Mouse (Mus musculus) layer of hippocampus, postnatal 25 days (tissue): ENCODE measurements at regions not wholly inside any gene's neighbourhood (a gene's known extent, or its start where the extent isn't known, plus 50 kb on each side); places are given as distances from the start of the nearest gene placed in this dataset.

Experiments used
- DNase-seq, 2 experiments: peaks; one replicate each; pipeline ENCODE4 v3.0.0; 2022; ENCODE audit warnings: mixed read lengths in 2 of 2, low spot score in 1 of 2; ENCODE audit errors: extremely low spot score in 1 of 2

GRCm38 (mm10) chr1:137650629-137651028 is 524.9 kb downstream of the Ptprc start:
- no peak for DNase-seq

GRCm38 (mm10) chr1:137650082-137650481 is 525.4 kb downstream of the Ptprc start:
- no peak for DNase-seq

GRCm38 (mm10) chr1:137648832-137649231 is 526.7 kb downstream of the Ptprc start:
- DNase-seq: no peak

GRCm38 (mm10) chr1:137644601-137645040 is 530.9 kb downstream of the Ptprc start:
- no peak for DNase-seq

GRCm38 (mm10) chr1:137643508-137643907 is 532.0 kb downstream of the Ptprc start:
- DNase-seq: no peak

- DNase-seq: no peak
Measured at GRCm38 (mm10) chr1:137640848-137641247, 534.7 kb downstream of the Ptprc start.

- no peak for DNase-seq
Measured at GRCm38 (mm10) chr1:137636947-137637346, 538.6 kb downstream of the Ptprc start.

GRCm38 (mm10) chr1:137636321-137636944 is 539.1 kb downstream of the Ptprc start:
- DNase-seq: no peak

GRCm38 (mm10) chr1:137635781-137636180 is 539.7 kb downstream of the Ptprc start:
- DNase-seq: no peak

GRCm38 (mm10) chr1:137631546-137631945 is 544.0 kb downstream of the Ptprc start:
- DNase-seq: no peak

GRCm38 (mm10) chr1:137620672-137621071 is 554.8 kb downstream of the Ptprc start:
- no peak for DNase-seq

- DNase-seq: peak in 1 of 2 experiments; percentile 18
Measured at GRCm38 (mm10) chr1:137618231-137618630, 557.3 kb downstream of the Ptprc start.

- no peak for DNase-seq
Measured at GRCm38 (mm10) chr1:137617513-137617912, 558.0 kb downstream of the Ptprc start.

- no peak for DNase-seq
Measured at GRCm38 (mm10) chr1:137606716-137607115, 568.8 kb downstream of the Ptprc start.

GRCm38 (mm10) chr1:137605890-137606663 is 569.4 kb downstream of the Ptprc start:
- no peak for DNase-seq

GRCm38 (mm10) chr1:137593732-137594131 is 581.8 kb downstream of the Ptprc start:
- DNase-seq: no peak

GRCm38 (mm10) chr1:137591891-137592290 is 583.6 kb downstream of the Ptprc start:
- DNase-seq: no peak

GRCm38 (mm10) chr1:137591295-137591694 is 584.2 kb downstream of the Ptprc start:
- DNase-seq: no peak

- no peak for DNase-seq
Measured at GRCm38 (mm10) chr1:137588304-137589300, 586.9 kb downstream of the Ptprc start.

- DNase-seq: no peak
Measured at GRCm38 (mm10) chr1:137587481-137588228, 587.9 kb downstream of the Ptprc start.
